Mouse (Mus musculus) erythroblast, embryonic 14.5 days (primary cell): ENCODE results near the gene Cep250.

ENCODE experiments used
- GATA1 ChIP-seq: IDR thresholded peaks from 2 replicates; pipeline ENCODE4 v1.6.1; 2012; ENCODE audit warnings: low read length, inconsistent platforms, mixed read lengths
- TAL1 ChIP-seq: IDR thresholded peaks from 3 replicates; pipeline ENCODE4 v1.6.1; 2012; ENCODE audit warnings: low read length, inconsistent platforms, mixed read lengths

- TF ChIP-seq TAL1 (peak; percentile 67), GATA1 (peak; percentile 85)
Observed at GRCm38 (mm10) chr2:155989085-155989484, 32.8 kb downstream of the Cep250 start.
